Mouse (Mus musculus) G1E (cell line): Measurements from ENCODE around the gene Sgms2.

Experiments used
- CTCF ChIP-seq: IDR thresholded peaks from 2 replicates; pipeline ENCODE4 v1.5.1; 2012; ENCODE audit warnings: low read depth, low read length, inconsistent platforms, mixed read lengths
- TAL1 ChIP-seq: conservative IDR thresholded peaks from 2 replicates; pipeline ENCODE4 v1.6.1; 2012; ENCODE audit warnings: low read depth, low read length, inconsistent platforms, mixed read lengths

GRCm38 (mm10) chr3:131356026-131356425 lies 135.2 kb downstream of the Sgms2 start:
- TF ChIP-seq CTCF, result no peak
- no peak for TF ChIP-seq TAL1
